Mouse (Mus musculus) cortical plate, adult 2 months (tissue): ENCODE results near the gene Pklr. TPM values are rescaled to one million over a fixed set of nuclear protein-coding genes. Genes with fewer than 3 reads are reported as not detected.
A peak's percentile ranks its signal among the peaks of the same experiment; 100 is the strongest.

Source experiments
- H3K27ac ChIP-seq: fragments of 200-500 bp; 2 replicates; pipeline ENCODE4 v1.5.1; 2012; ENCODE audit warnings: low read length, control low read depth, inconsistent platforms; ENCODE audit not compliant: insufficient read depth
- H3K4me1 ChIP-seq: fragments of 200-500 bp; 2 replicates; pipeline ENCODE4 v1.6.1; 2011; ENCODE audit warnings: low read length; ENCODE audit not compliant: control insufficient read depth, insufficient read depth
- H3K4me3 ChIP-seq: fragments of 200-500 bp; 2 replicates; pipeline ENCODE4 v1.5.1; 2011; ENCODE audit warnings: mild to moderate bottlenecking, low read length, control low read depth; ENCODE audit not compliant: insufficient read depth
- CTCF ChIP-seq: fragments of 200-500 bp; IDR thresholded peaks from 2 replicates; pipeline ENCODE4 v1.5.1; 2011; ENCODE audit warnings: mild to moderate bottlenecking, control low read depth, low read length; ENCODE audit not compliant: insufficient read depth; ENCODE audit errors: extremely low read depth
- POLR2A ChIP-seq: fragments of 200-500 bp; IDR thresholded peaks from 2 replicates; pipeline ENCODE4 v1.6.1; 2011; ENCODE audit warnings: mild to moderate bottlenecking, low read length, control low read depth; ENCODE audit not compliant: insufficient read depth; ENCODE audit errors: extremely low read depth
- polyA plus RNA-seq: library from polyadenylated mRNA; depleted of rRNA; stranded (reverse); fragments of >200 nt; gene quantifications from 2 replicates; pipeline ENCODE4 v1.2.3, GENCODE M21; 2012

Gene Pklr
- polyA plus RNA-seq, 1 experiment = 0.08 TPM

DNA sequence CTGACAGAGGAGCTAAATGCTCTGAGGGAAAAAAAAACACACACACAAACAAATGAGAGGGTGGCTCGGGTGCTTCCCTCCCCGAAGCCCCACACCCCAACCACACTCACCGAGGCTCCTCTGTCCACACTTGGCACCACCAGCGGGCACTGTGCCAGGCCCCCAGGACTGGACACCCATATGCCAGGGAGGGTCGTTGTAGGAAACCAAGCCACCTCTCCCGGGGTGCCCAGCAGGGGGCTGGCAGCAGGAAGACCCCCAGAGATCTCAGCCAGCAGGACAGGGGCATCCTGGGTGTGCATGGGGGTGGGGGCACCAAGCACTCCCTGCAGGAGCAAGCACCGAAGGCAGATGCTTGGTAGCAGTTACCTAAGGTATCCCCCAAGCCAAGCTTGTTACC lies 35.1 kb upstream of the Pklr start, which contains the start of gene Gm43738:
Gene Gm43738, minus strand, starts transcription at position 289 of the 400 bp plus-strand sequence.
- Histone ChIP-seq H3K27ac (no peak within 1 kb of the TSS), H3K4me3 (peak within 1 kb of the TSS; percentile 63), H3K4me1 (no peaks in the 10 kb centered on the region)
- TF ChIP-seq POLR2A (no peak), CTCF (no peak)

- no peak for TF ChIP-seq POLR2A
- H3K27ac ChIP-seq = no peak overlapping the region
- H3K4me1 ChIP-seq = no peaks in the 10 kb centered on the region
- H3K4me3 ChIP-seq = peak overlapping the region; percentile 63
Measured at GRCm38 (mm10) chr3:89101459-89101811, 34.5 kb upstream of the Pklr start.

DNA sequence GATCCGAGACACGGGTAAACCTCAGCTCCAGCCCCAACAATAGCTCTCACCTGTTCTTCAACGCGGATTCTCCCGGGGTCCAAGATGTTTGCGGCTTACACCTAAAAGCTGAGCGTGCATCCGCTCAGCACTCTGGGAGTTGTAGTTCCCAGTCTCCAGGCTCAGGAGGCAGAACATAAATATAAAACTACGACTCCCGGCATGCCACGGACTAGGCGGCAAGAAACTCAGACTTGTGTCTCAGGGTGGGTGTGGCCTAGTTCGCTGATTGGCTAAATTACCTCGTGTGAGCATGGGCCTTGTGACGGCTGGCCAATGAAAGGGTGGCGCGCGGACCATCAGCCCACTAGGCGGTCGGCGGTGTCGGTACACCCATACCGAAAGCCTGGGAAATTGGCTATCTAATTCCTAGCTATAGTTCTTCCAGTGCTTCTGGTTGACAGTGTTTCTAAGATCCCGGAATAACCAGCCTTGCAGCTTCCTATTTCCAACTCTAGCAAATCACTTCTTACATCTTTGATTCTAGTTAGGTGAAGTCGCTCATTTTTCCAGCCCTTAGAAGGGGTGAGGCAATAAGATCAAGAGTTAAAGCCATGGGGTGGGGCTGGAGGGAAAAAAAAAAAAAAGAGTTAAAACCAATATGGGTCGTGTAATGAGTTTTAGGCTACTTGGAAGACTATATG lies 34.0 kb upstream of the Pklr start, which contains the start of gene Fdps:
Gene Fdps, minus strand, starts transcription at position 148 of the 683 bp plus-strand sequence.
- Histone ChIP-seq H3K4me3 (peak within 1 kb of the TSS; percentile 63), H3K4me1 (no peaks in the 10 kb centered on the region), H3K27ac (no peak within 1 kb of the TSS)
- TF ChIP-seq CTCF (no peak), POLR2A (peak; percentile 50)

DNA sequence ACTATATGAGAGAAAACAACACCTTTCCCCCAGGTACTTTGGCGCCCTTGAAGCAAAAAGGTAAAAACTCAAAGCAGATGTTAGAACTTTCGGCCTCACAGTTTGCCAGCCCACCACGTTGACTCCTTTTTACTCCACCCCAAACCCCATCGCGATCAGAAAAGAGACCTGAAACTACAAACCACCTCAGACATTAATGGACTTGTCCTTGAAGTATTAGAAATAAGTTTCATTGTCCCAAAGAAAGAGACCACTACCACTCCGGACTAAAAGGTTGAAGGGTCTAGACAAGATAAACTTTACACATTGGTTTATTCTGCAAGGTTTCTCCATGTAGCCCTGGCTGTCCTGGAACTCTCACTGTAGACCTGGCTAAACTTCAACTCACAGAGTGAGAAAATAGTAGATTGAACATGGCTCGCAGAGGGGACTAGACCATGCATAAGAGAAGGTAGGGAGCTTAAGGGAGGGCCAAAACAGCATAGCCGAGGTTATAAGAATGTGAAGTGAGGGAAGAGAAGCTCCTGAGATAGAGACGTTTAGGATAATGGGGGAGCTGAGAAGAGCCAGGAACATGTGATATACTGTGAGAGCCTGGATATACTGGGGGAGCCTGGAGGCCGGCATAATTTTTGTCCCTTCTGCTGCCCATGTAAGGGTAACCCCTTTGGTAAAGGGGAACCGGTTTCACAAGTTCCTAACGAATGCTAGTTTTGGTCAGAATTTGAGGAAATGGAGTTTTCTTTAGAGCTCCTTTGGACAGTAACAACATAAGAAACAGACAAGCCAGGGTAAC lies 33.2 kb upstream of the Pklr start:
- TF ChIP-seq CTCF (no peak), POLR2A (no peak)
- H3K27ac ChIP-seq = no peak overlapping the region
- no peak overlapping the region for H3K4me3 ChIP-seq
- no peaks in the 10 kb centered on the region for H3K4me1 ChIP-seq

- no peaks in the 10 kb centered on the region for H3K4me1 ChIP-seq
- no peak overlapping the region for H3K4me3 ChIP-seq
- TF ChIP-seq POLR2A = no peak
- TF ChIP-seq CTCF = no peak
- H3K27ac ChIP-seq = no peak overlapping the region
Measured at GRCm38 (mm10) chr3:89103291-89103595, 32.7 kb upstream of the Pklr start.

- Histone ChIP-seq H3K27ac (no peak overlapping the region), H3K4me1 (no peaks in the 10 kb centered on the region), H3K4me3 (no peak overlapping the region)
- TF ChIP-seq CTCF = no peak
- no peak for TF ChIP-seq POLR2A
Measured at GRCm38 (mm10) chr3:89106881-89107280, 29.1 kb upstream of the Pklr start.

GRCm38 (mm10) chr3:89107545-89107944 lies 28.4 kb upstream of the Pklr start:
- TF ChIP-seq POLR2A = no peak
- no peak for TF ChIP-seq CTCF
- H3K27ac ChIP-seq = no peak overlapping the region
- H3K4me1 ChIP-seq = no peaks in the 10 kb centered on the region
- no peak overlapping the region for H3K4me3 ChIP-seq

DNA sequence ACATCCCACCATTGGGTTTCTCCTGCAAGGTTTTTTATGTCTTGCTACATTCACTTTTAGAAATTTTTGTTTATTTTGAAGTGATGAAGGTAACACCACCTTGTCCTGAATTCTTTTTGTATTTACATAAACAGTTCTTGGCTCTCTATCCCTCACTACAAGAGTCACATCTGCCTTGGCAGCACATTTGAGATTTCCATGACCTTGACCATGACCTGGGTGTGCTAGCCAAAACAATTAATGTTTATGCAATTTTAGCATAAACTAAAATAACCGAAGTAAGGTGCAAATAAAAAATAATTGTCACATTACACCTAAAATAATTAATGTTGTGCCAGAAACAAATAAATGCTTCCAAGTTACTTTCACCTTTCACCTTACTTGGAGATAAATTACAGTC lies 27.8 kb upstream of the Pklr start:
- no peak for TF ChIP-seq POLR2A
- no peak for TF ChIP-seq CTCF
- H3K4me1 ChIP-seq = no peaks in the 10 kb centered on the region
- no peak overlapping the region for H3K27ac ChIP-seq
- no peak overlapping the region for H3K4me3 ChIP-seq

DNA sequence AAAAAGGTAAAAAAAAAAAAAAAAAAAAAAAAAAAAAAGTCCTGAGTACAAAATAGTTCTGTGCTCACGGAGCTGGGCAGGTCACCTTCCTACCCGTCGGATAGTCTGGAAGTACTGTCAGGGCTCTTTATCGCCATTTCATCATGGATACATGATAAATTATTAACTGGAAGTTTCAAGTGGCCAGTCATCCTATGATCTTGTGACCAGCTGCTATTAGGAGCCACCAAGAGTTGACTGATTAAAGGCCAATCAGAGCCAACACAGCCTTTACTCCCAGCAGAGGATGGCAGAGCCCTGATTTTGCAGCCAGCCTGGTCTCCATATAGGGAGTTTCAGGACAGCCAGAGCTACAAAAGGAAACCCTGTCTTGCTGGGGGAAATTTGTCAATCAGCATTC lies 22.9 kb upstream of the Pklr start:
- no peak overlapping the region for H3K4me3 ChIP-seq
- H3K4me1 ChIP-seq = no peaks in the 10 kb centered on the region
- TF ChIP-seq POLR2A (no peak), CTCF (no peak)
- H3K27ac ChIP-seq = no peak overlapping the region

GRCm38 (mm10) chr3:89115522-89115921 lies 20.4 kb upstream of the Pklr start:
- no peak overlapping the region for H3K27ac ChIP-seq
- no peak overlapping the region for H3K4me3 ChIP-seq
- TF ChIP-seq POLR2A = no peak
- peak; percentile 49 for TF ChIP-seq CTCF
- H3K4me1 ChIP-seq = no peaks in the 10 kb centered on the region
